21 mouse cellular contexts compared by ENCODE assay signal in genomic region chr6:32696037-32696436, GRCm38 (mm10).
"Had no signal": no experiment of that assay in that cellular context is flagged by ENCODE, and none has a peak within 500 bp of the region (broad histone marks: within the 10 kb centered on the region; RNA-seq: fewer than 3 reads in every experiment).

No protein-coding gene starts in this region.

- DNase-seq: heart, postnatal 10 days; heart, postnatal 14 days; heart, postnatal 4 days; kidney, adult 11 months; kidney, adult 18-20 months; kidney, adult 2 months; kidney, adult 8-10 months; kidney, adult 9 months; kidney, postnatal 10 days; kidney, postnatal 14 days; kidney, postnatal 25 days; kidney, postnatal 36 days; kidney, postnatal 4 days; layer of hippocampus, adult 9-11 months; layer of hippocampus, postnatal 36 days had no signal

- ATAC-seq: hindbrain, embryonic 16.5 days; hindbrain, postnatal 0 days; inflammation-experienced regulatory T-cells, adult 6 months; intestine, embryonic 15.5 days; intestine, embryonic 16.5 days; intestine, postnatal 0 days had no signal
